Mouse (Mus musculus) heart, adult 2 months (tissue): ENCODE measurements at regions not wholly inside any gene's neighbourhood (a gene's known extent, or its start where the extent isn't known, plus 50 kb on each side); places are given as distances from the start of the nearest gene placed in this dataset.

Experiments
- DNase-seq, 2 experiments: peaks; one replicate each; pipeline ENCODE4 v3.0.0; 2021
- H3K27ac ChIP-seq: fragments of 200-600 bp; 2 replicates; pipeline ENCODE4 v1.8.1; 2022
- H3K27me3 ChIP-seq: fragments of 200-500 bp; 2 replicates; pipeline ENCODE4 v1.6.1; 2012; ENCODE audit warnings: mild to moderate bottlenecking, low read length, inconsistent platforms, mixed read lengths; ENCODE audit not compliant: control insufficient read depth, insufficient read depth
- H3K36me3 ChIP-seq: fragments of 200-500 bp; 2 replicates; pipeline ENCODE4 v1.6.1; 2012; ENCODE audit warnings: low read length, inconsistent platforms; ENCODE audit not compliant: control insufficient read depth, insufficient read depth
- H3K4me1 ChIP-seq: fragments of 200-500 bp; 2 replicates; pipeline ENCODE4 v1.6.1; 2011; ENCODE audit warnings: low read length; ENCODE audit not compliant: control insufficient read depth, insufficient read depth
- H3K4me3 ChIP-seq: fragments of 200-600 bp; 2 replicates; pipeline ENCODE4 v1.8.1; 2022
- H3K79me2 ChIP-seq: fragments of 200-500 bp; replicated peaks from 2 replicates; pipeline ENCODE4 v1.6.1; 2012; ENCODE audit warnings: mild to moderate bottlenecking, inconsistent platforms, low read length, moderate library complexity, mixed read lengths; ENCODE audit not compliant: control insufficient read depth, insufficient read depth
- H3K9ac ChIP-seq: fragments of 200-500 bp; 2 replicates; pipeline ENCODE4 v1.6.1; 2012; ENCODE audit warnings: low read depth, mild to moderate bottlenecking, control low read depth, inconsistent platforms, low read length, mixed read lengths
- CTCF ChIP-seq: fragments of 200-600 bp; IDR thresholded peaks from 2 replicates; pipeline ENCODE4 v1.8.1; 2022; ENCODE audit warnings: antibody characterized with exemption, mild to moderate bottlenecking, moderate library complexity
- EP300 ChIP-seq: fragments of 200-500 bp; IDR thresholded peaks from 2 replicates; pipeline ENCODE4 v1.6.1; 2011; ENCODE audit warnings: low read depth, low read length, control low read depth; ENCODE audit not compliant: insufficient read depth
- POLR2A ChIP-seq: fragments of 200-500 bp; IDR thresholded peaks from 2 replicates; pipeline ENCODE4 v1.6.1; 2011; ENCODE audit warnings: mild to moderate bottlenecking, low read depth, low read length, control low read depth; ENCODE audit not compliant: insufficient read depth
- WGBS: fragments of 180-500 bp; shearing (Covaris S2); methylation state at CpG from one replicate; pipeline ENCODE4 v1.1.7; 2018; 5-methylcytosine and 5-hydroxymethylcytosine counted together
- intact Hi-C: fragments of 180-260 bp; cut with DNase I; formaldehyde crosslinking; loops from one replicate; pipeline ENCODE4 v1.15.1; 2025

DNA sequence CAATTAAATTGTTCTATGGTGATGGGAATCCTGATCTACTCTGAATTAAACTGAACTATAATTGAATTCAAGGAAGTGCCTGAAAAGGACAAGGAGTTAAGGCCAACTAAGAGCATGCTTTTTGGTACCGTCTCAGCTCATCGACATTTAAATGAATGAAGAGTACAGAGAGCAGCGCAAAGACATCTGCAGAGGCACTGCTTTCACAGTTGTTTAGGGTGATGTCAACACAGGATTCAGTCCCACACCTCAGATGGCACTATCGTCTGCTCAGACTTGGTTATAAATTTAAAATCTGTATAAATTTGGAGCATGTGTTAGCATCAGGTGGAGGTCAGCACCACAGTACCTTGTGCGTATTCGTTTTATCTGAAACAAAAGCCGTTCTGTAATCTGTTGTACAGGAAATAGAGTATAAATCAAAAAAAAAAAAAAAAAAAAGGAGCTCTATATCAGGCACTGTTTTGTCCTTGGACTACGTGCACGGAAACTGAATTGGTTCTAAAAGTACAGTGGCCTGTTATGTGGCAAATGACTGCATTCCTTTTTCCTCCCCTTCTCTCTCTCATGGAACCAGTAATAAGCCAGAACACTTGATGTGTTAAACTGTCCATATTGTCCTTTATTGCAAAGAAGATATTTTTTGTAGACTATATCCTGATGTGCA is 187.8 kb downstream of the Wdr20rt start:
- no peaks in the 10 kb centered on the region for H3K4me1 ChIP-seq
- H3K27ac ChIP-seq = no peak overlapping the region
- no peaks in the 10 kb centered on the region for H3K27me3 ChIP-seq
- intact Hi-C loops = no loop called here
- no peaks in the 10 kb centered on the region for H3K36me3 ChIP-seq
- no peak overlapping the region for H3K4me3 ChIP-seq
- no peak for TF ChIP-seq CTCF
- 68% methylated on average over 9 of the region's 9 CpGs for WGBS
- H3K79me2 ChIP-seq = no peaks in the 10 kb centered on the region
- no peak for DNase-seq
- no peak overlapping the region for H3K9ac ChIP-seq

DNA sequence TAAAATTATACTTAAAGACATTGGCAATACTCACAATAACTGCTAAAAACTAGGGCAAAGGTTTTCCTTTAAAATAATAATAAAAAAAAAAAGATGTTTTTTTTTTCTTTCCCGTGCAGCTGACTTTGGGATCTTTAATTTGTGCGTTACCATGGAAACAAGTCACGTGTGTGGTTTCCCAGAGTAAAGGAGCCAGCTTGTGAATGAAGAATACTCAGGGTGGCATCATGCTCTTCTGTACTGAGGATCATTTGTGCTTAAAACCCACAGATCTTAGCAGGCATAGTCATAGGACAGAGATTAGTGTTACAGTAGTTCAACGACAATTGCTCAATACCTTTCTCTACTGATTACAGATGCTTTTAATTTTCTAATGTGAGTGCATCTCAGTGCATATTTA is 189.1 kb downstream of the Wdr20rt start:
- Histone ChIP-seq H3K4me3 (no peak overlapping the region), H3K4me1 (no peaks in the 10 kb centered on the region), H3K9ac (no peak overlapping the region), H3K36me3 (no peaks in the 10 kb centered on the region), H3K27ac (no peak overlapping the region), H3K27me3 (no peaks in the 10 kb centered on the region), H3K79me2 (no peaks in the 10 kb centered on the region)
- TF ChIP-seq POLR2A (no peak), CTCF (no peak), EP300 (no peak)
- DNase-seq = no peak
- intact Hi-C loops = no loop called here
- 75% methylated on average over 4 of the region's 4 CpGs for WGBS

- Histone ChIP-seq H3K4me1 (no peaks in the 10 kb centered on the region), H3K27me3 (no peaks in the 10 kb centered on the region), H3K79me2 (no peaks in the 10 kb centered on the region), H3K27ac (no peak overlapping the region), H3K9ac (no peak overlapping the region), H3K36me3 (no peaks in the 10 kb centered on the region), H3K4me3 (no peak overlapping the region)
- intact Hi-C loops = no loop called here
- TF ChIP-seq EP300 (no peak), CTCF (no peak), POLR2A (no peak)
- no peak for DNase-seq
- WGBS = 69% methylated on average over 5 of the region's 5 CpGs
Observed at GRCm38 (mm10) chr12:65416909-65417308, 191.6 kb downstream of the Wdr20rt start.

- Histone ChIP-seq H3K4me3 (no peak overlapping the region), H3K36me3 (no peaks in the 10 kb centered on the region), H3K27ac (no peak overlapping the region), H3K4me1 (no peaks in the 10 kb centered on the region), H3K9ac (no peak overlapping the region), H3K27me3 (no peaks in the 10 kb centered on the region), H3K79me2 (no peaks in the 10 kb centered on the region)
- DNase-seq = no peak
- 73% methylated on average over 7 of the region's 7 CpGs for WGBS
- intact Hi-C loops = no loop called here
- TF ChIP-seq EP300 = no peak
- no peak for TF ChIP-seq POLR2A
- TF ChIP-seq CTCF = no peak
Observed at GRCm38 (mm10) chr12:65420127-65420526, 194.8 kb downstream of the Wdr20rt start.

DNA sequence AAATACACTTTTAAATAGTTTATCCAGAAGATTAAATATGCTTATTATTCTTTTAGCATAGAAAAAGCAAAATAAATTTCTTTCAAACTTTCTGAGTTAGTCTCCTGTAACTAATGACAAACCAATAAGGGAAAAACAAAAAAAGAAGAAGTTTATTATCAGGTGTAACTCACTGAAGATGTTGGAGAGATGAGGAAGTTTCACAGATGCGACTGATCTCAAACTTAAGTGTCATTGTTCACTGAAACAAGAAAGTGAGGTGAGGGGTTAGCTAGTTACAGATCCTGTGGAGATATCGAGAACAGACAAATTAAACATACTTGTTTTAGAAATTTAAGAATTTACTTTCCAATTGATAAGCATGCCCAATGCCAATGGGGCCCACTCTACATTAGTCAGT is 199.2 kb downstream of the Wdr20rt start:
- 88% methylated on average over 2 of the region's 2 CpGs for WGBS
- H3K79me2 ChIP-seq = no peaks in the 10 kb centered on the region
- no peaks in the 10 kb centered on the region for H3K4me1 ChIP-seq
- TF ChIP-seq EP300 (no peak), POLR2A (no peak), CTCF (no peak)
- intact Hi-C loops = no loop called here
- no peaks in the 10 kb centered on the region for H3K27me3 ChIP-seq
- no peak overlapping the region for H3K27ac ChIP-seq
- no peaks in the 10 kb centered on the region for H3K36me3 ChIP-seq
- no peak for DNase-seq
- H3K4me3 ChIP-seq = no peak overlapping the region
- no peak overlapping the region for H3K9ac ChIP-seq

- H3K4me1 ChIP-seq = no peaks in the 10 kb centered on the region
- H3K4me3 ChIP-seq = no peak overlapping the region
- H3K27me3 ChIP-seq = no peaks in the 10 kb centered on the region
- no peak for DNase-seq
- intact Hi-C loops = no loop called here
- TF ChIP-seq CTCF (no peak), EP300 (no peak), POLR2A (no peak)
- WGBS = 95% methylated on average over 2 of the region's 2 CpGs
- H3K36me3 ChIP-seq = no peaks in the 10 kb centered on the region
- H3K9ac ChIP-seq = no peak overlapping the region
- no peak overlapping the region for H3K27ac ChIP-seq
- no peaks in the 10 kb centered on the region for H3K79me2 ChIP-seq
Observed at GRCm38 (mm10) chr12:65425440-65425839, 200.1 kb downstream of the Wdr20rt start.
